Mouse (Mus musculus) forebrain, embryonic 14.5 days (tissue): Measurements from ENCODE around the gene Upp2. TPM values are rescaled to one million over a fixed set of nuclear protein-coding genes. Genes with fewer than 3 reads are reported as not detected.

Experiments
- ATAC-seq: fragments of 200-750 bp; cut with Nextera tagmentation; 2 replicates; pipeline ENCODE4 v1.8.0; 2017; ENCODE audit warnings: mild to moderate bottlenecking, moderate library complexity
- DNase-seq: peaks from one replicate; pipeline ENCODE4 v3.0.0-alpha.2; 2015; ENCODE audit warnings: low spot score
- H3K27ac ChIP-seq: fragments of 300-500 bp; sonication (generic); 2 replicates; pipeline ENCODE4 v1.5.1; 2014; ENCODE audit warnings: low read depth, mild to moderate bottlenecking, control low read depth, low read length, moderate library complexity
- H3K27me3 ChIP-seq: fragments of 300-500 bp; sonication (generic); replicated peaks from 2 replicates; pipeline ENCODE4 v1.6.1; 2014; ENCODE audit warnings: low read length, control low read depth, mixed read lengths; ENCODE audit not compliant: control insufficient read depth, insufficient read depth
- H3K36me3 ChIP-seq: fragments of 300-500 bp; sonication (generic); 2 replicates; pipeline ENCODE4 v1.6.1; 2014; ENCODE audit warnings: low read length, control low read depth; ENCODE audit not compliant: control insufficient read depth, insufficient read depth
- H3K4me1 ChIP-seq: fragments of 300-500 bp; sonication (generic); 2 replicates; pipeline ENCODE4 v1.6.1; 2014; ENCODE audit warnings: antibody characterized with exemption, low read length, control low read depth; ENCODE audit not compliant: control insufficient read depth, insufficient read depth
- H3K4me2 ChIP-seq: fragments of 300-500 bp; sonication (generic); 2 replicates; pipeline ENCODE4 v1.6.1; 2014; ENCODE audit warnings: mild to moderate bottlenecking, control low read depth, low read length
- H3K4me3 ChIP-seq: fragments of 300-500 bp; sonication (generic); 2 replicates; pipeline ENCODE4 v1.5.1; 2014; ENCODE audit warnings: low read depth, low read length, control low read depth
- H3K9ac ChIP-seq: fragments of 300-500 bp; sonication (generic); 2 replicates; pipeline ENCODE4 v1.6.1; 2014; ENCODE audit warnings: mild to moderate bottlenecking, low read length, control low read depth, moderate library complexity
- H3K9me3 ChIP-seq: fragments of 300-500 bp; sonication (generic); replicated peaks from 2 replicates; pipeline ENCODE4 v1.6.1; 2016; ENCODE audit warnings: low read length, control low read depth, mixed read lengths; ENCODE audit not compliant: control insufficient read depth
- WGBS: fragments of 180-500 bp; shearing (Covaris S2); extraction: QIAGEN DNeasy Blood & Tissue Kit; methylation state at CpG from one replicate; pipeline ENCODE4 v1.1.7; 2014; 5-methylcytosine and 5-hydroxymethylcytosine counted together
- polyA plus RNA-seq: library from polyadenylated mRNA; unstranded; fragments of >200 nt; fragmentation: Nextera tagmentation; extraction: Ambion mirVana; gene quantifications from 2 replicates; pipeline ENCODE4 v1.2.1, GENCODE M21; 2014

The Upp2 gene
- polyA plus RNA-seq, 1 experiment from 2014 or later = 13.1 TPM

GRCm38 (mm10) chr2:58799623-58800022 is 232.5 kb downstream of the Upp2 start:
- WGBS = 92% methylated on average over 5 of the region's 5 CpGs
- ATAC-seq (no peak), DNase-seq (no peak)

DNA sequence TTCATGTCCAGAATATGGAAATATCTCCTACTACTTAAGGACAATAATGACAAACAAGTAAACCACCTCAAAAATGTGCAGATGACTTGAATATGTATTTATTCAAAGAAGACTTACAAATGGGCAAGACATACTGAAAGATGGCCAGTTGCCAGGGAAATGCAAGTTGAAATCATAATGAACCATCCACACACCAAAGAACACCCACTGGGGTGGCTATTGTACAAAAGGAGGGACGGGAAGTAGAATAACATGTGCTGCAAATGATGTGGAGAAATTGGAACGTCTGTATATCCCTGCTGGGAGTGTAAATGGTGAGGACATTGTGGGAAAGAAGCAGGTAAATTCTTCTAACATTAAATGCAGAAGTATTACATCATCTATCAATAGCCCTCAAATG is 245.8 kb downstream of the Upp2 start:
- DNase-seq = peak; percentile 60
- no peaks in the 10 kb centered on the region for H3K27me3 ChIP-seq
- H3K4me2 ChIP-seq = no peak overlapping the region
- no peak overlapping the region for H3K4me3 ChIP-seq
- 14% methylated on average over 2 of the region's 2 CpGs for WGBS
- peak; percentile 67; the same call in 1 of the 2 replicates for ATAC-seq
- no peak overlapping the region for H3K9ac ChIP-seq
- H3K4me1 ChIP-seq = 0 out of 2 replicates have a peak, but pooled peaks cover 2% of the 10 kb centered on the region
- no peaks in the 10 kb centered on the region for H3K9me3 ChIP-seq
- H3K27ac ChIP-seq = no peak overlapping the region
- no peaks in the 10 kb centered on the region for H3K36me3 ChIP-seq

More at GRCm38 (mm10) chr2:58799623-58800022, 232.5 kb downstream of the Upp2 start:
- H3K9me3 ChIP-seq = no peaks in the 10 kb centered on the region
- no peak overlapping the region for H3K4me2 ChIP-seq
- no peak overlapping the region for H3K9ac ChIP-seq
- no peaks in the 10 kb centered on the region for H3K4me1 ChIP-seq
- H3K4me3 ChIP-seq = no peak overlapping the region
- no peaks in the 10 kb centered on the region for H3K27me3 ChIP-seq
- H3K36me3 ChIP-seq = no peaks in the 10 kb centered on the region
- H3K27ac ChIP-seq = no peak overlapping the region

- 75% methylated on average over 3 of the region's 3 CpGs for WGBS
- Histone ChIP-seq H3K4me1 (no peaks in the 10 kb centered on the region), H3K36me3 (no peaks in the 10 kb centered on the region), H3K27ac (no peak overlapping the region), H3K4me2 (no peak overlapping the region), H3K9ac (no peak overlapping the region), H3K9me3 (no peaks in the 10 kb centered on the region), H3K27me3 (no peaks in the 10 kb centered on the region), H3K4me3 (no peak overlapping the region)
- ATAC-seq (no peak), DNase-seq (no peak)
These were observed 262.0 kb downstream of the Upp2 start for GRCm38 (mm10) chr2:58828910-58829600.

GRCm38 (mm10) chr2:58829981-58830742 is 263.1 kb downstream of the Upp2 start:
- Histone ChIP-seq H3K9ac (no peak overlapping the region), H3K4me2 (no peak overlapping the region), H3K27ac (no peak overlapping the region), H3K36me3 (no peaks in the 10 kb centered on the region), H3K9me3 (no peaks in the 10 kb centered on the region), H3K4me1 (no peaks in the 10 kb centered on the region), H3K4me3 (no peak overlapping the region), H3K27me3 (no peaks in the 10 kb centered on the region)
- ATAC-seq = 0 out of 2 replicates have a peak, but pooled peaks have one; percentile 18
- 68% methylated on average over 7 of the region's 7 CpGs for WGBS
- peak; percentile 27 for DNase-seq

- Histone ChIP-seq H3K36me3 (no peaks in the 10 kb centered on the region), H3K27me3 (no peaks in the 10 kb centered on the region), H3K4me2 (no peak overlapping the region), H3K27ac (no peak overlapping the region), H3K9ac (no peak overlapping the region), H3K4me3 (no peak overlapping the region), H3K4me1 (no peaks in the 10 kb centered on the region), H3K9me3 (no peaks in the 10 kb centered on the region)
- WGBS = 71% methylated on average over 20 of the region's 20 CpGs
- ATAC-seq (no peak), DNase-seq (no peak)
These were observed 265.3 kb downstream of the Upp2 start for GRCm38 (mm10) chr2:58832253-58832980.

GRCm38 (mm10) chr2:58841021-58841420 is 273.9 kb downstream of the Upp2 start:
- Histone ChIP-seq H3K27me3 (no peaks in the 10 kb centered on the region), H3K4me3 (no peak overlapping the region), H3K9ac (no peak overlapping the region), H3K27ac (no peak overlapping the region), H3K9me3 (no peaks in the 10 kb centered on the region), H3K4me1 (no peaks in the 10 kb centered on the region), H3K36me3 (no peaks in the 10 kb centered on the region), H3K4me2 (no peak overlapping the region)
- no peak for ATAC-seq
- WGBS = 87% methylated on average over 3 of the region's 3 CpGs
- no peak for DNase-seq

DNA sequence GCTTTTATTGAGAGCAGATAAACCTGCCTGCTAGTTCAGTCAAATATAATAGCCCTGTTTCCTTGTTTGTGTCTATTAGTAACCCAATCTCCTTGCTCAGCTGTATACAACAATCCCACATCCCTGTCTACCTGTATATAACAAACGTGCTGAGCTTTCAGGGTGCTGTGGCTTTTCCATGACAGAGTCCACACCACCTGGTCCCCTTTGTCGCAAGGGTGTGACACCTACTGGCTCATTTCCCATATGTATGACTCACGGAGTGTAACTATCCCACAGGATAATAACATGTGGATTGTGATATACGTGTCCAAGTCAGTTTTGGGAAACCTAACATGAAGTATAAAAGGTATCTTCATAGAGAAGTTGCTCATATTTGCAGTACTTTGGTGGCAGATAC is 275.3 kb downstream of the Upp2 start:
- no peaks in the 10 kb centered on the region for H3K4me1 ChIP-seq
- no peak overlapping the region for H3K4me3 ChIP-seq
- no peak for ATAC-seq
- H3K4me2 ChIP-seq = no peak overlapping the region
- no peak overlapping the region for H3K27ac ChIP-seq
- no peaks in the 10 kb centered on the region for H3K27me3 ChIP-seq
- no peak overlapping the region for H3K9ac ChIP-seq
- 87% methylated on average over 4 of the region's 4 CpGs for WGBS
- H3K9me3 ChIP-seq = no peaks in the 10 kb centered on the region
- H3K36me3 ChIP-seq = no peaks in the 10 kb centered on the region
- DNase-seq = no peak
